9 mouse cellular contexts compared by ENCODE assay signal in the genomic region with DNA sequence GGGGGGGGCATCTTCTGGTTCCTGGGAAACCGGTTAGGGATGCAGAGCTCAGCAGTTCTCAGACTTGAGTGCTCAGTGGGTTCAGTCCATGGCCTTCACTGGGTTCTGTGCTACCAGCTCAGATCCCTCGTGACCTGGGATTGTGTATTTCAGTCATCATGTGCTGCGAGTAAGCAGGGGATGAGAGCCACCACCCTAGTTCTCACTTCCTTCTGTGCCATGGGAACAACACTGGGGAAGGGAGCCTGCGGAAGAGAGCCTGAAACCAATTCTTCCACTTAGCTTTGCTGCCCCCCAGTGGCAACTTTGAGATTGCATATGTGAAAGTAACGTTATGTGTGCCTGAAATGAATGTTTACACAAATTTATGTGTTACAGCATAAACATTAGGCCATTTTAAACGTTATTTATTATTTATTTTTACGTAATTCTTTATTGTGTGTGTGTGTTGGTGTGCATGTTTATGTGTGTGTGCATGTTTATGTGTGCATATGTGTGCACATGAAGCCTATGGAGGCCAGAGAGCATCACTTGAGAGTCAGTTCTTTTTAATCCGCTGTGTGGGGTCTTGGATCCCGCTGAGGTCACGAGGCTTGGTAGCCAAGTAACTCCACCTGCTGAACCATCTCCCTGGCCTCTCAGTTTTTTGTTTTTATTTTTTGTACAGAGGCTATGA. TPM values are rescaled to one million over a fixed set of nuclear protein-coding genes. Genes with fewer than 3 reads are reported as not detected.
DNase-seq lines count a peak whose midpoint lies in the region; ATAC-seq and TF ChIP-seq lines count a peak whose summit lies in the region.
"Had no signal": no experiment of that assay in that cellular context is flagged by ENCODE, and none has a peak within 500 bp of the region (broad histone marks: within the 10 kb centered on the region; RNA-seq: fewer than 3 reads in every experiment).

No protein-coding gene starts in this region.

- peak; percentile 90 for DNase-seq in forebrain, embryonic 14.5 days (ENCODE audit: low spot score)
- DNase-seq in heart, postnatal 25 days (ENCODE audit: low spot score): peak; percentile 42
- DNase-seq in layer of hippocampus, adult 11-12 months (ENCODE audit: low spot score): peak; percentile 91
- DNase-seq in lung, adult 2 months: peak; percentile 86
- peak; percentile 91 for DNase-seq in testis, postnatal 10 days (ENCODE audit: low spot score)

- no peaks in the 10 kb centered on the region for H3K27me3 ChIP-seq in ES-Bruce4 (ENCODE audit: control insufficient read depth, insufficient read depth, low read length, poor library complexity, severe bottlenecking)
- H3K27me3 ChIP-seq in forebrain, embryonic 14.5 days (replicated peaks; ENCODE audit: control insufficient read depth, insufficient read depth, low read length): no peaks in the 10 kb centered on the region
- H3K27me3 ChIP-seq in neural tube, embryonic 15.5 days (replicated peaks): no peaks in the 10 kb centered on the region
- H3K27me3 ChIP-seq: limb, embryonic 15.5 days had no signal

- no peak for TF ChIP-seq EP300 in ES-Bruce4 (IDR thresholded peaks at IDR 0.05; ENCODE audit: insufficient read depth, low read depth, low read length)

- WGBS in forebrain, embryonic 14.5 days: 9% methylated on average over 10 of the region's 10 CpGs
- 11% methylated on average over 10 of the region's 10 CpGs for WGBS in lung, adult 2 months
- 13% methylated on average over 10 of the region's 10 CpGs for WGBS in neural tube, embryonic 15.5 days

- H3K9ac ChIP-seq in ES-Bruce4 (ENCODE audit: low read depth, poor library complexity, severe bottlenecking): no peak overlapping the region
- H3K9ac ChIP-seq in forebrain, embryonic 14.5 days (ENCODE audit: low read length): no peak overlapping the region
- no peak overlapping the region for H3K9ac ChIP-seq in neural tube, embryonic 15.5 days (replicated peaks)
- H3K9ac ChIP-seq: limb, embryonic 15.5 days had no signal

- no peaks in the 10 kb centered on the region for H3K9me3 ChIP-seq in ES-Bruce4 (replicated peaks; ENCODE audit: control insufficient read depth, insufficient read depth, low read length, poor library complexity, severe bottlenecking)
- no peaks in the 10 kb centered on the region for H3K9me3 ChIP-seq in forebrain, embryonic 14.5 days (replicated peaks; ENCODE audit: control insufficient read depth, low read length)
- no peaks in the 10 kb centered on the region for H3K9me3 ChIP-seq in neural tube, embryonic 15.5 days (replicated peaks)
- H3K9me3 ChIP-seq: limb, embryonic 15.5 days had no signal

- no peak overlapping the region for H3K4me3 ChIP-seq in ES-Bruce4 (ENCODE audit: low read depth, low read length)
- H3K4me3 ChIP-seq in forebrain, embryonic 14.5 days (ENCODE audit: low read depth, low read length): no peak overlapping the region
- H3K4me3 ChIP-seq in lung, adult 2 months (replicated peaks; ENCODE audit: extremely low read depth, low read depth, low read length): no peak overlapping the region
- H3K4me3 ChIP-seq in neural tube, embryonic 15.5 days (replicated peaks): no peak overlapping the region
- H3K4me3 ChIP-seq: limb, embryonic 15.5 days had no signal

- H3K4me1 ChIP-seq in ES-Bruce4 (ENCODE audit: control insufficient read depth, insufficient read depth, low read length): no peaks in the 10 kb centered on the region
- no peaks in the 10 kb centered on the region for H3K4me1 ChIP-seq in forebrain, embryonic 14.5 days (ENCODE audit: control insufficient read depth, insufficient read depth, low read length)
- no peaks in the 10 kb centered on the region for H3K4me1 ChIP-seq in lung, adult 2 months (ENCODE audit: control insufficient read depth, insufficient read depth, low read length)
- H3K4me1 ChIP-seq in neural tube, embryonic 15.5 days: peaks cover 2% of the 10 kb centered on the region; the same call in 1 of the 2 replicates
- H3K4me1 ChIP-seq: limb, embryonic 15.5 days had no signal

- H3K4me2 ChIP-seq in forebrain, embryonic 14.5 days (ENCODE audit: low read length): no peak overlapping the region
- 0 out of 2 replicates have a peak overlapping the region, but pooled peaks have one; percentile 15 for H3K4me2 ChIP-seq in neural tube, embryonic 15.5 days
- H3K4me2 ChIP-seq: limb, embryonic 15.5 days had no signal

- TF ChIP-seq POLR2A in ES-Bruce4 (IDR thresholded peaks at IDR 0.05; ENCODE audit: insufficient read depth, low read length): no peak
- TF ChIP-seq POLR2A in lung, adult 2 months (IDR thresholded peaks at IDR 0.05; ENCODE audit: borderline replicate concordance, extremely low read depth, low read depth, low read length): no peak

- no peaks in the 10 kb centered on the region for H3K36me3 ChIP-seq in ES-Bruce4 (ENCODE audit: control insufficient read depth, insufficient read depth, low read length, poor library complexity, severe bottlenecking)
- H3K36me3 ChIP-seq in forebrain, embryonic 14.5 days (ENCODE audit: control insufficient read depth, insufficient read depth, low read length): no peaks in the 10 kb centered on the region
- no peaks in the 10 kb centered on the region for H3K36me3 ChIP-seq in neural tube, embryonic 15.5 days
- H3K36me3 ChIP-seq: limb, embryonic 15.5 days had no signal

- H3K27ac ChIP-seq in ES-Bruce4 (ENCODE audit: insufficient read depth, low read length): no peak overlapping the region
- H3K27ac ChIP-seq in forebrain, embryonic 14.5 days (ENCODE audit: low read depth, low read length): no peak overlapping the region
- H3K27ac ChIP-seq in neural tube, embryonic 15.5 days (replicated peaks): no peak overlapping the region
- H3K27ac ChIP-seq: limb, embryonic 15.5 days had no signal

- TF ChIP-seq CTCF in ES-Bruce4 (IDR thresholded peaks at IDR 0.05; ENCODE audit: low read depth, low read length): peak; percentile 59
- peak; percentile 62 for TF ChIP-seq CTCF in lung, adult 2 months (IDR thresholded peaks at IDR 0.05; ENCODE audit: insufficient read depth, low read length)

- peak; percentile 76 for ATAC-seq in cerebellum, adult (ENCODE audit: insufficient number of reproducible peaks, low FRiP score, low TSS enrichment)
- peak; percentile 90 for ATAC-seq in forebrain, embryonic 14.5 days
- ATAC-seq in neural tube, embryonic 15.5 days (ENCODE audit: low FRiP score): peak; percentile 78

- intact Hi-C loops in heart, postnatal 25 days (cut with DNase I): loop anchor here (1.0 kb wide), 2 partner anchors 43 to 186 kb away; no protein-coding TSS in a partner anchor

RNA-seq across cellular contexts. Expression of a gene that starts 38.8 kb away (rescaled TPM):
- not detected in 2 replicates for polyA plus RNA-seq in ES-Bruce4 (2011; ENCODE audit: insufficient read depth, insufficient read length, low read depth, missing spikeins)
- polyA plus RNA-seq in forebrain, embryonic 14.5 days (2014; fragmentation: Nextera tagmentation; extraction: Ambion mirVana): 0.06 and 0.07 TPM in 2 replicates
- total RNA-seq in heart, postnatal 25 days (2021): under 1 TPM; 0.14 to 0.21 TPM
- polyA plus RNA-seq in lung, adult 2 months (2012; rRNA removed): 0.03 and 0.05 TPM in 2 replicates
- polyA plus RNA-seq in neural tube, embryonic 15.5 days (2015; fragmentation: Nextera tagmentation; extraction: Ambion mirVana): 0.11 and 0.31 TPM in 2 replicates

RNA-seq across cellular contexts. Expression of a gene that starts 45.9 kb away (rescaled TPM):
- not detected in 2 replicates for polyA plus RNA-seq in ES-Bruce4 (2011; ENCODE audit: insufficient read depth, insufficient read length, low read depth, missing spikeins)
- polyA plus RNA-seq in forebrain, embryonic 14.5 days (2014; fragmentation: Nextera tagmentation; extraction: Ambion mirVana): 0.61 and 0.87 TPM in 2 replicates
- 1 to 10 TPM; 1.7 TPM for total RNA-seq in heart, postnatal 25 days (2021)
- polyA plus RNA-seq in lung, adult 2 months (2012; rRNA removed): 1.5 and 2.7 TPM in 2 replicates
- 1.2 and 1.6 TPM in 2 replicates for polyA plus RNA-seq in neural tube, embryonic 15.5 days (2015; fragmentation: Nextera tagmentation; extraction: Ambion mirVana)
